Mouse (Mus musculus) limb, embryonic 14.5 days (tissue): ENCODE data around the gene Emg1. TPM values are rescaled to one million over a fixed set of nuclear protein-coding genes. Genes with fewer than 3 reads are reported as not detected.

Source experiments
- ATAC-seq: fragments of 200-750 bp; cut with Nextera tagmentation; 2 replicates; pipeline ENCODE4 v1.8.0; 2017; ENCODE audit warnings: low read depth, moderate number of reproducible peaks, moderate TSS enrichment; ENCODE audit not compliant: low FRiP score
- DNase-seq: peaks from one replicate; pipeline ENCODE4 v3.0.0-alpha.2; 2015; ENCODE audit warnings: low spot score
- H3K27ac ChIP-seq: fragments of 300-500 bp; sonication (generic); replicated peaks from 2 replicates; pipeline ENCODE4 v1.5.1; 2014; ENCODE audit warnings: low read depth, mild to moderate bottlenecking, low read length, moderate library complexity, mixed read lengths
- H3K27me3 ChIP-seq: fragments of 300-500 bp; sonication (generic); 2 replicates; pipeline ENCODE4 v1.6.1; 2014; ENCODE audit warnings: low read length, mixed read lengths; ENCODE audit not compliant: control insufficient read depth, insufficient read depth
- H3K36me3 ChIP-seq: fragments of 300-500 bp; sonication (generic); 2 replicates; pipeline ENCODE4 v1.6.1; 2014; ENCODE audit warnings: mild to moderate bottlenecking, low read length, moderate library complexity, mixed read lengths; ENCODE audit not compliant: control insufficient read depth, insufficient read depth
- H3K4me1 ChIP-seq: fragments of 300-500 bp; sonication (generic); 2 replicates; pipeline ENCODE4 v1.6.1; 2014; ENCODE audit warnings: antibody characterized with exemption, low read length, mixed read lengths; ENCODE audit not compliant: control insufficient read depth, insufficient read depth
- H3K4me2 ChIP-seq: fragments of 300-500 bp; sonication (generic); replicated peaks from 2 replicates; pipeline ENCODE4 v1.6.1; 2014; ENCODE audit warnings: low read depth, mild to moderate bottlenecking, low read length, moderate library complexity; ENCODE audit not compliant: severe bottlenecking
- H3K4me3 ChIP-seq: fragments of 300-500 bp; sonication (generic); replicated peaks from 2 replicates; pipeline ENCODE4 v1.5.1; 2014; ENCODE audit warnings: low read length
- H3K9ac ChIP-seq: fragments of 300-500 bp; sonication (generic); 2 replicates; pipeline ENCODE4 v1.6.1; 2014; ENCODE audit warnings: mild to moderate bottlenecking, low read depth, low read length, moderate library complexity; ENCODE audit not compliant: severe bottlenecking
- H3K9me3 ChIP-seq: fragments of 300-500 bp; sonication (generic); 2 replicates; pipeline ENCODE4 v1.6.1; 2016; ENCODE audit warnings: low read length; ENCODE audit not compliant: control insufficient read depth
- POLR2A ChIP-seq: fragments of 200-500 bp; IDR thresholded peaks from 2 replicates; pipeline ENCODE4 v1.8.0; 2012; ENCODE audit warnings: inconsistent platforms, mild to moderate bottlenecking, moderate library complexity, borderline replicate concordance; ENCODE audit not compliant: insufficient read depth, insufficient read length; ENCODE audit errors: extremely low read depth
- WGBS: fragments of 180-500 bp; shearing (Covaris S2); extraction: QIAGEN DNeasy Blood & Tissue Kit; methylation state at CpG from one replicate; pipeline ENCODE4 v1.1.7; 2014; 5-methylcytosine and 5-hydroxymethylcytosine counted together
- polyA plus RNA-seq, 2 experiments: library from polyadenylated mRNA; depleted of rRNA in 1 of 2; stranded (reverse) in 1 of 2; unstranded in 1 of 2; fragments of >200 nt; fragmentation: Nextera tagmentation in 1 of 2; extraction: Ambion mirVana in 1 of 2; gene quantifications; 2 replicates each; pipeline versions ENCODE4 v1.2.1 to v1.2.3; 2012 to 2014

The Emg1 gene
- polyA plus RNA-seq, 2 experiments = 148 to 185 TPM

DNA sequence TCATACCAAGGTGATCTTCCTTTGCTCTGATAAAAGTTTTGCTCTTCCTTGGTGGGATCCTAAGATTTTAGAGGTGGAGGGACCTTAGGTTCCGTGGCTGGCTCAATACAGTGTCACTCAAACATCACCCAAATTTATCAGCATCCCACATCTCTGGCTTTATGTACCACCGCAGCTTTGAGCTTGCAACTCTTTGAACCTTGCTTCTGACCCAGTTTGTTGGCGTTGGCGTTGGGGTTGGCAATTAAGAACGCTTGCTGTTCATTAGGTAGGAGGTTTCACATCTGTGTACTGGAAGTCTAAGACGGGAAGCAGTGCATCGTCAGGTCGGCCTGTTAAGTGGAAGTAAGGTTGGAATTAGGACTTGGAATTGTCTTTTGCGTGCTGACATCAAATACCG lies 47.0 kb downstream of the Emg1 start:
- no peaks in the 10 kb centered on the region for H3K36me3 ChIP-seq
- H3K4me3 ChIP-seq = no peak overlapping the region
- H3K9ac ChIP-seq = no peak overlapping the region
- ATAC-seq (no peak), DNase-seq (no peak)
- H3K27ac ChIP-seq = no peak overlapping the region
- H3K4me2 ChIP-seq = no peak overlapping the region
- no peak for TF ChIP-seq POLR2A
- no peaks in the 10 kb centered on the region for H3K9me3 ChIP-seq
- no peaks in the 10 kb centered on the region for H3K27me3 ChIP-seq
- peaks cover 4% of the 10 kb centered on the region; the same call in 1 of the 2 replicates for H3K4me1 ChIP-seq
- 90% methylated on average over 10 of the region's 10 CpGs for WGBS

DNA sequence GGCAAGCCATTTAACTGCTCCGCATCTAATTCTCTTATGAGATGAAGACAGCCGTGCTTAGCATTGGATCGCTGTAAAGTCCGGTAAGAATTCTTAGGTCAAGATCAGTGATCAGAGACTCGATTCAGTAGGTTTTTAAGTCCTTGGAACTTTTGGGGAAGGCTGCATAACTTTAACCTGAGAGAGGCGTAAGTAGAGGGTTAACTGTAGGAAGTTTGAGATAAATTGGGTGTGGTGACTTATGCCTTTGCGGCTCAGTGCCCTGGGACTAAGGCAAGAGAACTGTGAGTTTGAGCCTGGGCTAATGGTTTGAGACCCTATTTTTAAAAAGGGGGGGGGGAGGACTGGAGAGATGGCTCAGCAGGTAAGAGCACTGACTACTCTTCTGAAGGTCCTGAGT lies 47.7 kb downstream of the Emg1 start:
- Histone ChIP-seq H3K27ac (no peak overlapping the region), H3K9me3 (no peaks in the 10 kb centered on the region), H3K9ac (no peak overlapping the region), H3K27me3 (no peaks in the 10 kb centered on the region), H3K4me1 (peaks cover 4% of the 10 kb centered on the region; the same call in 1 of the 2 replicates), H3K4me2 (peak overlapping the region; percentile 72), H3K4me3 (peak overlapping the region; percentile 71), H3K36me3 (no peaks in the 10 kb centered on the region)
- WGBS = 80% methylated on average over 7 of the region's 7 CpGs
- ATAC-seq (no peak), DNase-seq (no peak)
- TF ChIP-seq POLR2A = no peak

DNA sequence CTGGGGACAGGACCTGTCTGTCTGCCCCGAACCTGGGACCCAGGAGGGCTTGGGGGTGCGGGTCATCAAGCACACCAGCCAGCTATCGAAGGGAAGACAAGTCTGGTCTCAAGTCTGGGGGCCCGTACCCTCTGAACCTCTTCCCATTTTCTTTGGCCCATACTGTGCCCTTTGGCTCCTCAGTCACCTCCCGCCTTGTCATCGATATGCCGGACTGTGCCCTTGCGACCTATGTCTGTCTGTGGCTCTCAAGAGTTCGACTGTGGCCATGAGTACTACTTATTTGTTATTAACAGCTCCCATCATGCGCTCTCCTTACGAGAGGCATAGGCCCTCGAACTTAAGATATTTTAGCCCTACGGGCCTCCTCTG lies 48.6 kb downstream of the Emg1 start:
- Histone ChIP-seq H3K27me3 (no peaks in the 10 kb centered on the region), H3K4me1 (peaks cover 4% of the 10 kb centered on the region; the same call in 1 of the 2 replicates), H3K4me2 (peak overlapping the region; percentile 72), H3K36me3 (no peaks in the 10 kb centered on the region), H3K4me3 (peak overlapping the region; percentile 71), H3K27ac (no peak overlapping the region), H3K9me3 (no peaks in the 10 kb centered on the region), H3K9ac (peak overlapping the region; percentile 67)
- ATAC-seq (no peak), DNase-seq (no peak)
- TF ChIP-seq POLR2A = no peak
- WGBS = 19% methylated on average over 13 of the region's 13 CpGs

DNA sequence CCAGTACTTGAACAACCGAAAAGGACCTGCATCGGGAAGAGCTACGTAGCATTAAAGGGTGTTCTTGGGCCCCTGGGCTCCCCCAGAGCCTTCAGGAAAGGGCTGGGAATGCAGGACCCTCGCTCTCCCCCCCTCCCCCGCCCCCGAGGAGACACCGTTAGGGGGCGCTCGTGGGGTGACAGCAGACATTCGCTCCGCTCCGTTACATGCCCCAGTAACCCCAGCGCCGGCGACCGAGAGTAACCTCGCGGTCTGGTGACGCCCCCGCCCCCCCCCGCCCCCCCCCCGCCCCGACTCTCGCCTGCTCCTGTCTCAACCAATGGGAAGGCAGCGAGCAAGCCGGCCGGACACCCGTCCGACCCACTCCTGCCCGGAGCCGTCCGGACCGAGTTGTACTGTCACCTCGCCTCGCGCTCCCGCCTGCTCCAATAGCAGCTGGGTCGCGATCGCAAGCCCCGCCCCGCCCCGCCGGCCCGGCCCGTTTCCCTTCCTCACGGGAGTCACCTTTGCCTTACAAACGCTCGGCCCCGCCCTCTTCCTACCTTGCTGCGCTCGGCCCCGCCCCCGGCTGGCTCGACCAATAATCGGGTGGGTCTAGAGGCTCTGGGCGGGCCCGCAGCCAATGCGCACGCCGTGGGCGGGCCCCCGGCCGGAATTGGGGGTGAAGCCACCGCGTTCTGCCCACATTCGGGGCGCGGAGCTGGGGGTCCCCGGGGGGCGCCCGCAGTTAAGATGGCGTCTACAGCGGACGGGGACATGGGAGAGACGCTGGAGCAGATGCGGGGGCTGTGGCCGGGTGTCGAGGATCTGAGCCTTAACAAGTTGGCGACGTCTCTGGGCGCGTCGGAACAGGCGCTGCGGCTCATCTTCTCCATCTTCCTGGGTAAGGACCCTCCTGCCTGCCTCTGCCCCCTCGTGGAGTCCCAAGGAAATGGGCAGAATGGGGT lies 49.2 kb downstream of the Emg1 start, which contains the start of gene Lpcat3:
Gene Lpcat3, plus strand, starts transcription at position 551 of the 947 bp plus-strand sequence.
- Histone ChIP-seq H3K36me3 (no peaks in the 10 kb centered on the region), H3K4me1 (peaks cover 4% of the 10 kb centered on the region; the same call in 1 of the 2 replicates), H3K4me2 (peak within 1 kb of the TSS; percentile 72), H3K4me3 (peak within 1 kb of the TSS; percentile 71), H3K9ac (peak within 1 kb of the TSS; percentile 67), H3K27me3 (no peaks in the 10 kb centered on the region), H3K9me3 (no peaks in the 10 kb centered on the region), H3K27ac (peak within 1 kb of the TSS; percentile 70)
- DNase-seq (peak; percentile 98), ATAC-seq (peak; percentile 98)
- no peak for TF ChIP-seq POLR2A
- WGBS = under 1% methylated on average over 49 of the region's 87 CpGs

DNA sequence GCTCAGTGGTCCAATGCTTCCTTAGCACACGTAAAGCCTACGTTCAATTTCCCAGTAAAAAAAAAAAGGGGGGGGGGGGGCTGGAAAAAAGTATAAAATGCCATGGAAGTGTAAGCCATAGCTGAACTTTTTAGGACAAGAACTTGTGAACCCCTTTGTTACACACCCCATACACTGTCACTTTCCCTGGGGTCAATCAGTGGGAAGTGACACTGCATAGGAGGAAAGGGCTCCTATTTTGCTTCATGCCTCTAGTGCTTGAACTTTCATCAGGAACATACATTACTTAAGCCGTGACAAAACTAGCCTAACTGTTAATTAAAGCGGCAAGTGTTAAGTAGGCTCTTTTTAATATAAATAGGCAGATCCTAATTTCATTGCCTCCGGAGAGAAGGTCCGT lies 50.0 kb downstream of the Emg1 start:
- Histone ChIP-seq H3K27ac (peak overlapping the region; percentile 70), H3K27me3 (no peaks in the 10 kb centered on the region), H3K4me1 (peaks cover 4% of the 10 kb centered on the region; the same call in 1 of the 2 replicates), H3K36me3 (no peaks in the 10 kb centered on the region), H3K9ac (peak overlapping the region; percentile 50), H3K4me2 (peak overlapping the region; percentile 72), H3K4me3 (peak overlapping the region; percentile 71), H3K9me3 (no peaks in the 10 kb centered on the region)
- DNase-seq (no peak), ATAC-seq (no peak)
- WGBS = 22% methylated on average over 6 of the region's 6 CpGs
- TF ChIP-seq POLR2A = no peak
